10 mouse cellular contexts compared by ENCODE assay signal in the genomic region with DNA sequence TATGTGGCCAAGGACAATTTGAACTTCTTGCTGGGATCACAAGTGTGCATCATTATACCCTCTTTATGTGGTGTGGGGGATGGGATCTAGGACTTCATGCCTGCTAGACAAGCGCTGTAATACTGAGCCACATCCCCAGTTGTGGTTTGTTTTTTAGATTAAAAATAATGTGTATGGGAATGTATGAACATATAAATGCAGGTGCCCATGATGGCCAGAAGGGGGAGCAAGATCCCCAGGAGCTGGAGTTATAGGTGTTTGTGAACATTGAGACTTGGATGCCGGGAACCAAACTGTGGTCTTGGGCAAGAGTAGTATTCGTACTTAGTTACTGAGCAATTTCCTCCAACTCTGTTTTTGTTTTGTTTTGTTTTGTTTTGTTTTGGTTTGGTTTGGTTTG. TPM values are rescaled to one million over a fixed set of nuclear protein-coding genes. Genes with fewer than 3 reads are reported as not detected.
DNase-seq lines count a peak whose midpoint lies in the region; ATAC-seq and TF ChIP-seq lines count a peak whose summit lies in the region.
"Had no signal": no experiment of that assay in that cellular context is flagged by ENCODE, and none has a peak within 500 bp of the region (broad histone marks: within the 10 kb centered on the region; RNA-seq: fewer than 3 reads in every experiment).

No protein-coding gene starts in this region.

- no peak for TF ChIP-seq POLR2A in CH12.LX (IDR thresholded peaks at IDR 0.05; ENCODE audit: low read depth, low read length)

- no peak overlapping the region for H3K4me2 ChIP-seq in CH12.LX (ENCODE audit: insufficient read depth, low read depth, poor library complexity, severe bottlenecking)
- H3K4me2 ChIP-seq: embryonic facial prominence, embryonic 12.5 days had no signal

- H3K4me1 ChIP-seq in CH12.LX (ENCODE audit: control insufficient read depth in 1 of 2, insufficient read depth in 2 of 2): peaks cover 2 to 26% of the 10 kb centered on the region in 2 experiments

- peak; percentile 53 for TF ChIP-seq RAD21 in CH12.LX (IDR thresholded peaks at IDR 0.05; ENCODE audit: low read depth, low read length)

- H3K9ac ChIP-seq in CH12.LX (ENCODE audit: insufficient read depth, low read depth): no peak overlapping the region
- H3K9ac ChIP-seq: embryonic facial prominence, embryonic 12.5 days; limb, embryonic 12.5 days had no signal

- H3K4me3 ChIP-seq in left cerebral cortex, adult 2 months: no peak overlapping the region
- no peak overlapping the region for H3K4me3 ChIP-seq in CH12.LX (replicated peaks in 1 of 3; ENCODE audit: low read depth in 2 of 3, low read length in 2 of 3, poor library complexity in 1 of 3)
- H3K4me3 ChIP-seq: embryonic facial prominence, embryonic 12.5 days; limb, embryonic 12.5 days had no signal

- in situ Hi-C loops in CH12.LX (cut with MboI; ENCODE audit: low pct_ligation_motif_present, low pct_unique_long_range_greater_than_20kb, low sequenced_read_pairs): no loop called here

- DNase-seq in left cerebral cortex, adult 2 months (ENCODE audit: extremely low spot score in 1 of 2, low spot score in 2 of 2): no peak
- no peak for DNase-seq in left cerebral cortex, postnatal 36 days (ENCODE audit: low spot score in 2 of 2)
- DNase-seq in CH12.LX (ENCODE audit: extremely low read depth): peak; percentile 24
- DNase-seq in MN1 (ENCODE audit: low spot score): peak; percentile 25
- DNase-seq in ovary, postnatal 36 days (ENCODE audit: low spot score): no peak
- DNase-seq in Muller cell, postnatal 12 days (ENCODE audit: inconsistent ontology term): no peak
- DNase-seq: heart, postnatal 4 days had no signal

- intact Hi-C loops in left cerebral cortex, adult 2 months (cut with DNase I): no loop called here
- intact Hi-C loops in left cerebral cortex, postnatal 36 days (cut with DNase I): no loop called here

- peak; percentile 55 for TF ChIP-seq CTCF in left cerebral cortex, adult 2 months (IDR thresholded peaks at IDR 0.05)
- peak; percentile 23 to 68; a peak in 2 of 4 replicates for TF ChIP-seq CTCF in CH12.LX (conservative IDR thresholded peaks at IDR 0.05 in 1 of 2, IDR thresholded peaks at IDR 0.05 in 1 of 2; ENCODE audit: low read depth in 2 of 2, low read length in 2 of 2)

- H3K79me2 ChIP-seq in CH12.LX (replicated peaks; ENCODE audit: control insufficient read depth, extremely low read depth, insufficient read depth, poor library complexity, severe bottlenecking): no peaks in the 10 kb centered on the region

- peaks cover 18% of the 10 kb centered on the region for H3K27me3 ChIP-seq in CH12.LX (replicated peaks)

- peaks cover 5% of the 10 kb centered on the region for H3K9me3 ChIP-seq in CH12.LX (replicated peaks; ENCODE audit: low read length)
- H3K9me3 ChIP-seq: embryonic facial prominence, embryonic 12.5 days; limb, embryonic 12.5 days had no signal

- H3K27ac ChIP-seq in left cerebral cortex, adult 2 months: no peak overlapping the region
- H3K27ac ChIP-seq in CH12.LX (ENCODE audit: insufficient read depth, low read depth): no peak overlapping the region
- H3K27ac ChIP-seq: embryonic facial prominence, embryonic 12.5 days; limb, embryonic 12.5 days had no signal

- ATAC-seq in megakaryocyte progenitor cell, adult 5-6 weeks (replicated peaks; ENCODE audit: poor library complexity): peak; percentile 5

- TF ChIP-seq EP300 in CH12.LX (IDR thresholded peaks at IDR 0.05; ENCODE audit: low read length): no peak

- dilution Hi-C loops in CH12.LX (cut with MboI; ENCODE audit: extremely low pct_ligation_motif_present, extremely low pct_unique_long_range_greater_than_20kb, low sequenced_read_pairs): no loop called here

- H3K36me3 ChIP-seq in CH12.LX (replicated peaks in 1 of 2; ENCODE audit: control insufficient read depth in 1 of 2, insufficient read depth in 1 of 2, low read length in 1 of 2): no peaks in the 10 kb centered on the region
- H3K36me3 ChIP-seq: embryonic facial prominence, embryonic 12.5 days; limb, embryonic 12.5 days had no signal

TF ChIP-seq in CH12.LX, 34 proteins besides CTCF, POLR2A, EP300 and RAD21:
- TF ChIP-seq MXI1 (IDR thresholded peaks at IDR 0.05; ENCODE audit: low read depth, low read length) (no peak), RCOR1 (conservative IDR thresholded peaks at IDR 0.05; ENCODE audit: low read depth, low read length) (no peak), SMC3 (IDR thresholded peaks at IDR 0.05; ENCODE audit: low read depth, low read length) (peak; percentile 51)

RNA-seq across cellular contexts. Expression of a gene that starts 1.3 kb away (rescaled TPM):
- 10 to 100 TPM; 20.6 to 27.8 TPM for total RNA-seq in left cerebral cortex, adult 2 months (2021)
- 10 to 100 TPM; 25.5 to 31.1 TPM for total RNA-seq in left cerebral cortex, postnatal 36 days (2021)
- total RNA-seq in CH12.LX (2012; rRNA removed) (4.5 and 4.6 TPM in 2 replicates), CH12.LX (2014; rRNA removed) (0.77 and 0.81 TPM in 2 replicates)
- 2.3 and 2.6 TPM in 2 replicates for polyA plus RNA-seq in CH12.LX (2012; ENCODE audit: insufficient read length, low read depth)
- 39.8 and 45.7 TPM in 2 replicates for total RNA-seq in megakaryocyte progenitor cell, adult 5-6 weeks (2015)
- total RNA-seq in megakaryocyte progenitor cell, adult 5-6 weeks (2017): 30.7 and 34.1 TPM in 2 replicates

RNA-seq across cellular contexts. Expression of a gene that starts 38.0 kb away (rescaled TPM):
- 10 to 100 TPM in 1 of 2 experiments, 1 to 10 TPM in 1; 9.4 to 11.0 TPM for total RNA-seq in left cerebral cortex, adult 2 months (2021)
- 10 to 100 TPM; 10.7 TPM for total RNA-seq in left cerebral cortex, postnatal 36 days (2021)
- 11.0 and 11.2 TPM in 2 replicates for total RNA-seq in CH12.LX (2012; rRNA removed)
- total RNA-seq in CH12.LX (2014; rRNA removed): 7.1 and 7.6 TPM in 2 replicates
- 10.1 and 10.3 TPM in 2 replicates for polyA plus RNA-seq in CH12.LX (2012; ENCODE audit: insufficient read length, low read depth)
- 2.6 and 3.0 TPM in 2 replicates for total RNA-seq in megakaryocyte progenitor cell, adult 5-6 weeks (2015)
- 7.2 and 8.1 TPM in 2 replicates for total RNA-seq in megakaryocyte progenitor cell, adult 5-6 weeks (2017)

RNA-seq across cellular contexts. Expression of a gene that starts 38.1 kb away (rescaled TPM):
- total RNA-seq in left cerebral cortex, adult 2 months (2021): 10 to 100 TPM; 51.3 to 52.0 TPM
- total RNA-seq in left cerebral cortex, postnatal 36 days (2021): 10 to 100 TPM; 49.8 to 55.3 TPM
- total RNA-seq in CH12.LX (2012; rRNA removed): 86.0 and 114 TPM in 2 replicates
- total RNA-seq in CH12.LX (2014; rRNA removed): 129 and 145 TPM in 2 replicates
- 116 and 121 TPM in 2 replicates for polyA plus RNA-seq in CH12.LX (2012; ENCODE audit: insufficient read length, low read depth)
- 106 and 119 TPM in 2 replicates for total RNA-seq in megakaryocyte progenitor cell, adult 5-6 weeks (2015)
- 88.8 and 102 TPM in 2 replicates for total RNA-seq in megakaryocyte progenitor cell, adult 5-6 weeks (2017)

Comparison
In these comparisons a context has a peak if more than half of its experiments do, and no peak if none do; other contexts are left out.
1. DNase-seq: peak in CH12.LX (single experiment) and MN1 (single experiment); none in left cerebral cortex, adult 2 months (0 of 2), left cerebral cortex, postnatal 36 days (0 of 2), ovary, postnatal 36 days (single experiment) and Muller cell, postnatal 12 days (single experiment).